Mouse (Mus musculus) stomach, postnatal 0 days (tissue): ENCODE results near the gene Ptpn22.

ENCODE experiments used
- CTCF ChIP-seq: IDR thresholded peaks from 2 replicates; pipeline ENCODE4 v1.5.1; 2016; ENCODE audit warnings: antibody characterized with exemption, low read depth, mild to moderate bottlenecking, moderate library complexity
- EP300 ChIP-seq: optimal IDR thresholded peaks from 2 replicates; pipeline ENCODE3; 2016; ENCODE audit warnings: antibody characterized with exemption

- TF ChIP-seq CTCF (no peak), EP300 (no peak)
Measured at GRCm38 (mm10) chr3:103908781-103909180, 49.2 kb downstream of the Ptpn22 start.
